Mouse (Mus musculus) thymus, adult 2 months (tissue): Measurements from ENCODE around the gene Trim80.
A peak's percentile ranks its signal among the peaks of the same experiment; 100 is the strongest.

Experiments used
- CTCF ChIP-seq: fragments of 200-500 bp; IDR thresholded peaks from 2 replicates; pipeline ENCODE4 v1.5.1; 2012; ENCODE audit warnings: mild to moderate bottlenecking, control low read depth, low read length, moderate library complexity, borderline replicate concordance; ENCODE audit not compliant: control insufficient read depth, poor library complexity, insufficient read depth; ENCODE audit errors: extremely low read depth
- POLR2A ChIP-seq: fragments of 200-500 bp; IDR thresholded peaks from 2 replicates; pipeline ENCODE4 v1.6.1; 2012; ENCODE audit warnings: mild to moderate bottlenecking, low read length, control low read depth, moderate library complexity; ENCODE audit not compliant: control insufficient read depth, poor library complexity, insufficient read depth; ENCODE audit errors: extremely low read depth

DNA sequence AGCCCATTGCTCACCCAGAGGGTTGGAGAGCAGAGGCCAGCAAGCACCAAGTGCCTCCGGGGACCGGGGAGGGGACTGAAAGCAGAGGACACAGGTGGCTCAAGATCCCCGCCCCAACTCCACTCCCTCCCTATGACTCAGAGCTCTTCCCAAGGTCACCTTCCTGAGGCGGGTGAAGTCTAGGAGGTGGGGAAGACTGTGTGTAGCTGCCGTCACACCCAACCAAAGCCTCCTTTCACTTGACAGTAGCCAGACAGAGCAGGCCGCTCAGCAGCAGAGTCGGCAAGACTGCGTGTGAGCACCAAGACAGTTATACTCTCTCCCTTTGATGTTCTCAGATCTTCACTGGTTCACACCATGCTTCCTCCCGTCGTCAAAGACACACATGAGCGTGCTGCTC, 23.1 kb downstream of the Trim80 start:
- peak; percentile 59; the same call in 1 of the 2 replicates for TF ChIP-seq POLR2A
- TF ChIP-seq CTCF, result no peak
